Mouse (Mus musculus) embryonic fibroblast, embryonic 13.5 days (primary cell): Measurements from ENCODE around the gene Gapdh.

Experiments used
- CTCF ChIP-seq: IDR thresholded peaks from 2 replicates; pipeline ENCODE4 v1.5.1; 2011; ENCODE audit warnings: mild to moderate bottlenecking, control low read depth, low read length, moderate library complexity, borderline replicate concordance; ENCODE audit not compliant: insufficient read depth
- POLR2A ChIP-seq: IDR thresholded peaks from 2 replicates; pipeline ENCODE4 v1.6.1; 2011; ENCODE audit warnings: low read depth, mild to moderate bottlenecking, control low read depth, low read length, moderate library complexity

DNA sequence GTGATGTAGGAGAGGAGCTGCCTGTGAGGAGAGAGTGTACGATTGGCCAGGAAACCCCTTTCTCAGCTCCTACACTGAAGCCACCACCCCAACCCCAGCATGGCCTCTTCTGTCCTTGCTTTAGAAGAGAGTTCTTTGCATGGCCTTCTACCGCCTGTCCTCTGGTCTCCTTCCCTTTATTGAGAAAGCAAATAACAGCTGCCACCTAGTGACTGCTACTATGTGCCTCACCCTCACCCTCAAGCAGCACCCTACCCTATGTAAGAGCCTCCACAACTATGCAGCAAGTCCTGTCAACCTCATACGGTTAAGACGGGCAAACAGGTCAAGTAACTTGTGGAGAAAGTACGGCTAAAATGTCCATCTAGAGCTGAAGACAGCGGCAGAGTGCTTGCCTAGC is 3.9 kb upstream of the Gapdh start:
- no peak for TF ChIP-seq CTCF
- TF ChIP-seq POLR2A: no peak
